Mouse (Mus musculus) midbrain, embryonic 12.5 days (tissue): Measurements from ENCODE around the gene Cryge. TPM values are rescaled to one million over a fixed set of nuclear protein-coding genes. Genes with fewer than 3 reads are reported as not detected.

Source experiments
- ATAC-seq: fragments of 200-750 bp; cut with Nextera tagmentation; 2 replicates; pipeline ENCODE4 v1.8.0; 2017; ENCODE audit warnings: low read depth, moderate TSS enrichment, moderate library complexity; ENCODE audit not compliant: low FRiP score
- H3K27ac ChIP-seq: fragments of 300-500 bp; sonication (generic); replicated peaks from 2 replicates; pipeline ENCODE4 v1.5.1; 2016; ENCODE audit warnings: mild to moderate bottlenecking
- H3K27me3 ChIP-seq: fragments of 300-500 bp; sonication (generic); 2 replicates; pipeline ENCODE4 v1.6.1; 2016; ENCODE audit warnings: mild to moderate bottlenecking
- H3K36me3 ChIP-seq: fragments of 300-500 bp; sonication (generic); 2 replicates; pipeline ENCODE4 v1.6.1; 2016
- H3K4me1 ChIP-seq: fragments of 300-500 bp; sonication (generic); 2 replicates; pipeline ENCODE4 v1.6.1; 2016
- H3K4me2 ChIP-seq: fragments of 300-500 bp; sonication (generic); replicated peaks from 2 replicates; pipeline ENCODE4 v1.6.1; 2016; ENCODE audit warnings: mild to moderate bottlenecking, moderate library complexity
- H3K4me3 ChIP-seq: fragments of 300-500 bp; sonication (generic); 2 replicates; pipeline ENCODE4 v1.5.1; 2016; ENCODE audit warnings: mild to moderate bottlenecking
- H3K9ac ChIP-seq: fragments of 300-500 bp; sonication (generic); replicated peaks from 2 replicates; pipeline ENCODE4 v1.6.1; 2016; ENCODE audit warnings: mild to moderate bottlenecking, moderate library complexity
- H3K9me3 ChIP-seq: fragments of 300-500 bp; sonication (generic); 2 replicates; pipeline ENCODE4 v1.6.1; 2016; ENCODE audit warnings: mild to moderate bottlenecking
- WGBS: fragments of 180-500 bp; shearing (Covaris S2); methylation state at CpG from one replicate; pipeline ENCODE4 v1.1.7; 2016; 5-methylcytosine and 5-hydroxymethylcytosine counted together
- polyA plus RNA-seq: library from polyadenylated mRNA; unstranded; fragments of >200 nt; fragmentation: Nextera tagmentation; extraction: Ambion mirVana; gene quantifications from 2 replicates; pipeline ENCODE4 v1.2.1, GENCODE M21; 2016

The Cryge gene
- polyA plus RNA-seq, 1 experiment from 2014 or later, result not detected

GRCm38 (mm10) chr1:65005575-65005974 lies 45.4 kb downstream of the Cryge start:
- H3K4me1 ChIP-seq, result peaks cover 3% of the 10 kb centered on the region; the same call in 1 of the 2 replicates
- no peaks in the 10 kb centered on the region for H3K27me3 ChIP-seq
- 90% methylated on average over 6 of the region's 6 CpGs for WGBS
- H3K4me2 ChIP-seq, result no peak overlapping the region
- H3K36me3 ChIP-seq, result no peaks in the 10 kb centered on the region
- no peak for ATAC-seq
- H3K9ac ChIP-seq, result no peak overlapping the region
- no peak overlapping the region for H3K4me3 ChIP-seq
- H3K9me3 ChIP-seq, result no peaks in the 10 kb centered on the region
- H3K27ac ChIP-seq, result no peak overlapping the region

DNA sequence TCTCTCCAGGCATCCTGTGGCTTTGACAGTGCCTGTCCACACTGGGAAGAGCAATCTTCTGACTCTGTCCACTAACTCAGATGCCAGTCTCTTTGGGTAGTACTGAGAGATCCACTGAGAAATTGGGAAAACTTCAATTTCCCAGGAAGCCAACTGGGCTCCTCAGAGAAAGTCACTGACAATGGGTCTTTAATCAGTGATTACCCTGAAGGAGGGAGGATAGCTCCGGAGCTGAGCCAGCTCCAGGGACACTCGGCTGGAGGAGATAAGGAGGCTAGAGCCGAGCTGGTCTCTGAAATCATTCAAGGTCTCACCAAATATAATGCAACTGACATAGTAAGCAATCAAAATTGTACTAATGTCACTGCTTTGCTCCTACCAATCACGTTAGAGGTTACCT lies 46.4 kb downstream of the Cryge start:
- no peaks in the 10 kb centered on the region for H3K27me3 ChIP-seq
- H3K36me3 ChIP-seq, result no peaks in the 10 kb centered on the region
- WGBS, result 83% methylated on average over 4 of the region's 4 CpGs
- no peak overlapping the region for H3K9ac ChIP-seq
- H3K9me3 ChIP-seq, result no peaks in the 10 kb centered on the region
- H3K27ac ChIP-seq, result no peak overlapping the region
- H3K4me2 ChIP-seq, result no peak overlapping the region
- peaks cover 3% of the 10 kb centered on the region; the same call in 1 of the 2 replicates for H3K4me1 ChIP-seq
- no peak overlapping the region for H3K4me3 ChIP-seq
- no peak for ATAC-seq

Other genes starting within 250 kb of the Cryge start
- gene Plekhm3, start 94.3 kb downstream of the Cryge start, polyA plus RNA-seq, result 12.1 and 13.1 TPM in 2 replicates
- 0.20 TPM in 1 of 2 replicates, not detected in the other for gene Akr1cl, start 18.4 kb downstream of the Cryge start, polyA plus RNA-seq
- 0.65 TPM in 1 of 2 replicates, not detected in the other for gene Crygd, start 12.3 kb upstream of the Cryge start, polyA plus RNA-seq
- 0.30 TPM in 1 of 2 replicates, not detected in the other for gene Crygc, start 22.5 kb upstream of the Cryge start, polyA plus RNA-seq
- 0.36 TPM in 1 of 2 replicates, not detected in the other for gene Crygb, start 31.1 kb upstream of the Cryge start, polyA plus RNA-seq
- gene Cryga, start 52.2 kb upstream of the Cryge start, polyA plus RNA-seq, result not detected in 2 replicates
- not detected in 2 replicates for gene Gm28845, start 68.4 kb upstream of the Cryge start, polyA plus RNA-seq
- gene D630023F18Rik, start 72.1 kb upstream of the Cryge start, polyA plus RNA-seq, result 0.13 TPM in 1 of 2 replicates, not detected in the other
- gene Idh1, start 135.4 kb upstream of the Cryge start, polyA plus RNA-seq, result 397 and 420 TPM in 2 replicates
- gene Pikfyve, start 135.5 kb upstream of the Cryge start, polyA plus RNA-seq, result 18.4 and 19.9 TPM in 2 replicates
- gene Pth2r, start 230.9 kb upstream of the Cryge start, polyA plus RNA-seq, result 0.19 and 0.21 TPM in 2 replicates